Mouse (Mus musculus): ENCODE results near the gene Sec61a1. TPM values are rescaled to one million over a fixed set of nuclear protein-coding genes. Genes with fewer than 3 reads are reported as not detected.

The Sec61a1 gene
- polyA plus RNA-seq, 1 experiment from 2014 or later = 149 TPM

DNA sequence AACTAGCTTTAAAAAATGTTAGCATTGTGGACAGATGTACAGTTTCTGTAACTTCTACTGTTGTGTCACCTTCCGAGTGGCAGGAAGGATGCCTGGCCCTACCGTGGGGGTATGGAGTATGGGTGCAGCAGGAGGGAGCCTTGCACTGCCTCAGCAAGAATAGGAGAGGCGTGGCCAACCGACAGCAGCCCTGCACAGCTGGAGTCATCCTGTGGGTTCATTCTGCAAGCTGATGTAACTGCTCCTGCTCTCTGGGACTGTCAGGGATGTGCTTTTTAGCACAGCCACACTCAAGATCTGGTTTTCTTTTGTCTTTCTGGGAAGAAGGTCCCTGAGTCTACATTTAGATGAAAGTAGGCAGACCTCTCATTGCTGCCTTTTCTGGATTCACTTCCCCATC, 38.8 kb upstream of the Sec61a1 start:
- no peak overlapping the region for H3K9ac ChIP-seq (replicated peaks; ENCODE audit: low read depth)
- H3K4me1 ChIP-seq (ENCODE audit: insufficient read depth, low read depth, low read length) = no peaks in the 10 kb centered on the region
- no peaks in the 10 kb centered on the region for H3K36me3 ChIP-seq (ENCODE audit: insufficient read depth, low read length)
- H3K27me3 ChIP-seq (replicated peaks; ENCODE audit: insufficient read depth, low read length) = no peaks in the 10 kb centered on the region
- no peak overlapping the region for H3K27ac ChIP-seq (ENCODE audit: low read length)
- no peak for TF ChIP-seq CTCF (IDR thresholded peaks at IDR 0.05)
- no peak for TF ChIP-seq EP300 (IDR thresholded peaks at IDR 0.05)
- WGBS = 19% methylated on average over 4 of the region's 4 CpGs
- no peak overlapping the region for H3K4me3 ChIP-seq (ENCODE audit: low read depth, low read length)
- DNase-seq (ENCODE audit: low spot score) (no peak), ATAC-seq (no peak)
- H3K9me3 ChIP-seq (ENCODE audit: low read length) = no peaks in the 10 kb centered on the region
- H3K4me2 ChIP-seq (replicated peaks; ENCODE audit: low read depth, low read length) = no peak overlapping the region

DNA sequence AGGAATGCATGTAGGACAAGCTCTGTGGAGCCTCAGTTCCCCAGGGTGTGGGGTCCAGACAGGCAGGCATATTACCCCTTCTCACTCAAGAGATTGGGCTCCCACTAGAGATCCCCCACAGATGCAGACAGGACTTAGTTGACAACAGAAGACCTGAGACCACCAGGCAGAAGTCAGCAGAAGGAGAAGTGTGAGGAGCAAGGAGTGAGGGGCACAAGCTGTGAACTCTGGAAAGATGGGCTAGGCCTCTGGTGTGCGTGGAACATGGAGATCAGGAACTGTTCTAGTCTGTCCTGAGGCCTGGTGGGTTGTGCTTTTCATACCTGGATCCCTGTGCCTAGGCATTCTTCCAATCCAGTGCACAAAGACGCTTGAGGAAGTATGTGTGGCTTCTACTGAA, 31.2 kb upstream of the Sec61a1 start:
- no peak for TF ChIP-seq CTCF (IDR thresholded peaks at IDR 0.05)
- no peak for TF ChIP-seq EP300 (IDR thresholded peaks at IDR 0.05)
- no peaks in the 10 kb centered on the region for H3K9me3 ChIP-seq (ENCODE audit: low read length)
- peaks cover 8% of the 10 kb centered on the region; the same call in 1 of the 2 replicates for H3K27me3 ChIP-seq (replicated peaks; ENCODE audit: insufficient read depth, low read length)
- no peak overlapping the region for H3K4me2 ChIP-seq (replicated peaks; ENCODE audit: low read depth, low read length)
- no peaks in the 10 kb centered on the region for H3K4me1 ChIP-seq (ENCODE audit: insufficient read depth, low read depth, low read length)
- WGBS = 82% methylated on average over 2 of the region's 2 CpGs
- ATAC-seq (no peak), DNase-seq (ENCODE audit: low spot score) (no peak)
- H3K36me3 ChIP-seq (ENCODE audit: insufficient read depth, low read length) = no peaks in the 10 kb centered on the region
- no peak overlapping the region for H3K9ac ChIP-seq (replicated peaks; ENCODE audit: low read depth)
- no peak overlapping the region for H3K27ac ChIP-seq (ENCODE audit: low read length)
- no peak overlapping the region for H3K4me3 ChIP-seq (ENCODE audit: low read depth, low read length)

DNA sequence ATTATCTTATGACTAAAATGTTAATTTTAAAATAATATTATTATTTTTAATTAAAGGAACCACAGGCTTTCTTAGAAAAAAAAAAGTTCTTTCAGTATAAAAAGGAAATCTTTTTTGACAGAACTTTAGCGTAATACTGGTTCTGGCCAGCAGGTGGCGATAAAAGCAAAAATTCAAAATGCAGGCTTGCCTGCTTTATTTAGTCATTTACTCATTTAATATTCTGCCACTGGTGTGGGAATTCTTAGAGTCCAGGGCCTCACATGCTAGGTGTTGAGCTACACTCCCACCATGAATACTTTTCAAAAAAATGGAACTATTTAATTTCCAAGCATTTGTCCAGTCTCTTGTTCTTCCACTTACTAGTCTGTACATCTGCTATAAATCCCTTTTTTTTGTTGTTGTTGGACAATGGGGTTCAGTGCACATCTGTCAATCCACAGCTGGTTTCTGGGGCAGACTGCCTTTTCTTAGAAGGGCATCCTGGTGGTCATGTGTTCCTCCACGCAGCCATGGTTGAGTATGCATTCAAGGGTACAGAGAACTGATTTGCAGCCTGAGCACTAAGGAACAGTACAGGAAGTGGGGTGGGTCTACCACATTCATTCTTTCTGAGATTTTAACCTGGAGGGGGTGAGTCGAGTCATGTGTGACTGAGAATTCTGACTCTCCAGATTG, 30.6 kb upstream of the Sec61a1 start:
- Histone ChIP-seq H3K4me1 (ENCODE audit: insufficient read depth, low read depth, low read length) (no peaks in the 10 kb centered on the region), H3K27ac (ENCODE audit: low read length) (no peak overlapping the region), H3K36me3 (ENCODE audit: insufficient read depth, low read length) (no peaks in the 10 kb centered on the region), H3K4me2 (replicated peaks; ENCODE audit: low read depth, low read length) (no peak overlapping the region), H3K9me3 (ENCODE audit: low read length) (no peaks in the 10 kb centered on the region), H3K27me3 (replicated peaks; ENCODE audit: insufficient read depth, low read length) (peaks cover 8% of the 10 kb centered on the region; the same call in 1 of the 2 replicates), H3K9ac (replicated peaks; ENCODE audit: low read depth) (no peak overlapping the region), H3K4me3 (ENCODE audit: low read depth, low read length) (no peak overlapping the region)
- DNase-seq (ENCODE audit: low spot score) = peak; percentile 62
- WGBS = 23% methylated on average over 4 of the region's 4 CpGs
- no peak for ATAC-seq
- TF ChIP-seq EP300 (IDR thresholded peaks at IDR 0.05) (no peak), CTCF (IDR thresholded peaks at IDR 0.05) (peak; percentile 72)

DNA sequence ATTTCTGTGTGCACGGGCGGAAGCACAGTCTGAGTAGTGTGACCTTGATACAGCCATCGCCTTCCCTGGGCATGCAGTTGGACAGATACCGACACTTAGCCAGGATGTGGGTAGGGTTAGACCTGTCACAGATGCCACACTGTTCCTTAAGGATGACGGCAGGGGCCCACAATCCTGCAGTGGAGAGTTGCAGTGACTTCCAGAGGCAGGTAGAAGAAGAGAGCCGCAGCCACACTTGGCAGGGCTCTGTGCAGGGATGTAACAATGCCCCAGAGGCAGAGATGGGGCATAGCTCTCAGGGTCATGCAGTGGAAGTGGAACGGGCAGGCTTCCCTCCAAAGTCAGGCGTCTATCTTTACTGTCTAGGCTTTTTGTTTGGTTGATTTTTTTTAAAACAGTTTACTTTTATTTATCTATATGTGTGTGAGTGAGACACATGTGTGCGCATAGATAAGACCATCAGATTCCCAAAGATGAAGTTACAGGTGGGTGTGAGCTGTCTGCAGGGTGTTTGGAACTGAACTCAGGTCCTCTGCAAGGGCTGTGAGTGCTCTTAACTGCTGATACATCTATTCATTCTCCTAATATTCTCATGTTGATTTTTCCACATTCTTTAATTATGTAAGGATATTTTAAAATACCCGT, 29.8 kb upstream of the Sec61a1 start:
- peaks cover 8% of the 10 kb centered on the region; the same call in 1 of the 2 replicates for H3K27me3 ChIP-seq (replicated peaks; ENCODE audit: insufficient read depth, low read length)
- no peaks in the 10 kb centered on the region for H3K4me1 ChIP-seq (ENCODE audit: insufficient read depth, low read depth, low read length)
- 76% methylated on average over 10 of the region's 10 CpGs for WGBS
- no peaks in the 10 kb centered on the region for H3K9me3 ChIP-seq (ENCODE audit: low read length)
- ATAC-seq (no peak), DNase-seq (ENCODE audit: low spot score) (no peak)
- no peak overlapping the region for H3K27ac ChIP-seq (ENCODE audit: low read length)
- H3K4me3 ChIP-seq (ENCODE audit: low read depth, low read length) = no peak overlapping the region
- no peak overlapping the region for H3K4me2 ChIP-seq (replicated peaks; ENCODE audit: low read depth, low read length)
- no peak for TF ChIP-seq CTCF (IDR thresholded peaks at IDR 0.05)
- TF ChIP-seq EP300 (IDR thresholded peaks at IDR 0.05) = no peak
- no peak overlapping the region for H3K9ac ChIP-seq (replicated peaks; ENCODE audit: low read depth)
- no peaks in the 10 kb centered on the region for H3K36me3 ChIP-seq (ENCODE audit: insufficient read depth, low read length)

DNA sequence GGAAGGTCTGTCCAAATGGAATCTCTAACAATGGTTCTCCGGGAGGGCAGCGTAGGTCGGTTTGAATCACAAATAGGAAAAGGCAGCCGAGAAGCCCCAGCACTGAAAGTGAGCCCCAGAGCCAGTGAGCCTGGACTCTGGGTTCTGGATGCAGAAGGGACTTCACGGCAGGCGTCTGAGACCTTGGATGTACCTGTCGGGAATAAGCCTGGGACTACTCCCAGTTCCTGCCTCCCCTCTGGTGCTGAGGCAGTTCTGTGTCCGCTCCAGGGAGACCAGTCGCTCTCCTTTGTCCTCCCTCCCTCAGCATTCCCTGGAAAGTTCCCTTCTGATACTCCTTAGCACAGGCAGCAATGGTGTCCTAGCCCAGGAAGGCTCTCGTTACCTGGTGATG, 26.7 kb upstream of the Sec61a1 start:
- WGBS = 34% methylated on average over 10 of the region's 10 CpGs
- H3K9ac ChIP-seq (replicated peaks; ENCODE audit: low read depth) = no peak overlapping the region
- H3K4me1 ChIP-seq (ENCODE audit: insufficient read depth, low read depth, low read length) = no peaks in the 10 kb centered on the region
- no peak for DNase-seq (ENCODE audit: low spot score)
- H3K27ac ChIP-seq (ENCODE audit: low read length) = no peak overlapping the region
- H3K27me3 ChIP-seq (replicated peaks; ENCODE audit: insufficient read depth, low read length) = peaks cover 8% of the 10 kb centered on the region; the same call in 1 of the 2 replicates
- H3K9me3 ChIP-seq (ENCODE audit: low read length) = no peaks in the 10 kb centered on the region
- no peak for TF ChIP-seq CTCF (IDR thresholded peaks at IDR 0.05)
- TF ChIP-seq EP300 (IDR thresholded peaks at IDR 0.05) = no peak
- no peak overlapping the region for H3K4me2 ChIP-seq (replicated peaks; ENCODE audit: low read depth, low read length)
- no peak for ATAC-seq
- no peak overlapping the region for H3K4me3 ChIP-seq (ENCODE audit: low read depth, low read length)
- no peaks in the 10 kb centered on the region for H3K36me3 ChIP-seq (ENCODE audit: insufficient read depth, low read length)

DNA sequence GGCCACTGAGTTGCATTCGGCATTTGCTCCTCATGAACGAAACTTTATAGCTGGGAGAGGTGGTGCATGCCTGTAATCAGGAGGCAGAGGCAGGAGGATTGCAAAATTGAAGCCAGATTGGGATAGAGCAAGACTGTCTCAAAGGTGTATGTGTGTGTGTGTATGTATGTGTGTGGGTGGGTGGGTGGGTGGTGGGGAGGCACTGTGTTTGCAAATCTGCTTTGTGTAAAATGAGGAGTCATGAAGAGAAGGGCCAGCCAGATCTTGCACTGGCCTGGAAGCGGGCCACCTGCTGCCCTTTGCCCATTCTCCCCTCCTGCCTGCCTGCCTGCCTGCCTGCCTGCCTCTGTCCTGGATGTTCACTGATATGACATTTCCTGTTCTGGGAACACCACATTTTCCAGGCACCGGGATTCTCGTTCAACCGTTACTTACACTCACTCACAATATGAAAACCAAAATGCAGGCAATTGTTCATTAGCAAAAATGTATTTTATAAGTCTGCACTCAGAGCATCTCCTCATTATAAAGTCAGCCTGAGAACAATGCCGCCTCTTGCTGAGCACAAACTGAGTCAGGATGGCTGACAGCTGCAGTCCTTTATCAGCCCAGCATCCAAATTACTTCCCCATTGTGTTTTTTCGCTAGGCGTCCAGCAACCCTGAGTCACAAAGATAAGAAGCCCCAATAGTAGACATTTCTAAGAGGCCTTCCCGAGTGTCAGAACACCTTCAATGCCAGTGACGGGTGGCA, 26.1 kb upstream of the Sec61a1 start:
- no peaks in the 10 kb centered on the region for H3K9me3 ChIP-seq (ENCODE audit: low read length)
- ATAC-seq (no peak), DNase-seq (ENCODE audit: low spot score) (no peak)
- WGBS = 31% methylated on average over 11 of the region's 11 CpGs
- H3K4me1 ChIP-seq (ENCODE audit: insufficient read depth, low read depth, low read length) = no peaks in the 10 kb centered on the region
- H3K9ac ChIP-seq (replicated peaks; ENCODE audit: low read depth) = no peak overlapping the region
- H3K36me3 ChIP-seq (ENCODE audit: insufficient read depth, low read length) = no peaks in the 10 kb centered on the region
- no peak overlapping the region for H3K4me2 ChIP-seq (replicated peaks; ENCODE audit: low read depth, low read length)
- H3K27me3 ChIP-seq (replicated peaks; ENCODE audit: insufficient read depth, low read length) = peaks cover 8% of the 10 kb centered on the region; the same call in 1 of the 2 replicates
- H3K27ac ChIP-seq (ENCODE audit: low read length) = no peak overlapping the region
- no peak for TF ChIP-seq CTCF (IDR thresholded peaks at IDR 0.05)
- TF ChIP-seq EP300 (IDR thresholded peaks at IDR 0.05) = no peak
- no peak overlapping the region for H3K4me3 ChIP-seq (ENCODE audit: low read depth, low read length)

Data from lung, postnatal 0 days (tissue).